Mouse (Mus musculus) bone marrow macrophage, adult 2 months (primary cell): Measurements from ENCODE around the gene Sbds.

Experiments used
- CTCF ChIP-seq: IDR thresholded peaks from 2 replicates; pipeline ENCODE4 v1.5.1; 2012; ENCODE audit warnings: low read depth, mild to moderate bottlenecking, low read length, moderate library complexity
- POLR2A ChIP-seq: IDR thresholded peaks from 2 replicates; pipeline ENCODE4 v1.6.1; 2012; ENCODE audit warnings: mild to moderate bottlenecking, low read depth, low read length, borderline replicate concordance

DNA sequence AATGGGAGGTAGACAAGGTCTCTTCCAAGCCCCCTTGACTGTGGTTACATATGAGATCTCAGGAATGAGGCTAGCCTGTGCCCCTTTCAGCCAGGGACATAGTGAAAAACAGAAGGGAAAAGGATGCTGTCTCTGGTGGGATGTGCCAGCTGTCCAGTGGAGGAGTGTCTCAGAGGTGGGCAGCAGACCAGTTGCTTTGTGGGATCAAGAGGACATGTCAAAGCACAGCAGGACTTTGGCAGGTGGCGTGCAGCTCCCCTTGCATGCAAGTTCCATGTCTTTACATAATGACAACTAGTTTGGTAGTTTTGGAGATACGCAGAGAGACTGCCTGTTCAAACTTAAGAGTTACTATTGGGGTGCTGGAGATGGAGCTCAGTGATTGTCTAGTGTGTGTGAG is 15.5 kb downstream of the Sbds start:
- no peak for TF ChIP-seq POLR2A
- no peak for TF ChIP-seq CTCF
